Mouse (Mus musculus) heart, adult 18-20 months (tissue): Measurements from ENCODE around the gene Rbpjl. TPM values are rescaled to one million over a fixed set of nuclear protein-coding genes. Genes with fewer than 3 reads are reported as not detected.

Experiments
- DNase-seq, 2 experiments: peaks; one replicate each; pipeline ENCODE4 v3.0.0; 2021 to 2022; ENCODE audit warnings: mixed read lengths in 1 of 2
- total RNA-seq, 2 experiments: library from RNA; stranded (reverse); gene quantifications; 2 replicates each; pipeline ENCODE4 v1.2.3; 2021

Gene Rbpjl
- total RNA-seq, 2 experiments from 2014 or later: not detected

GRCm38 (mm10) chr2:164393126-164393525, 9.8 kb upstream of the Rbpjl start:
- DNase-seq: no peak

GRCm38 (mm10) chr2:164396076-164396475, 6.9 kb upstream of the Rbpjl start:
- DNase-seq: no peak

DNA sequence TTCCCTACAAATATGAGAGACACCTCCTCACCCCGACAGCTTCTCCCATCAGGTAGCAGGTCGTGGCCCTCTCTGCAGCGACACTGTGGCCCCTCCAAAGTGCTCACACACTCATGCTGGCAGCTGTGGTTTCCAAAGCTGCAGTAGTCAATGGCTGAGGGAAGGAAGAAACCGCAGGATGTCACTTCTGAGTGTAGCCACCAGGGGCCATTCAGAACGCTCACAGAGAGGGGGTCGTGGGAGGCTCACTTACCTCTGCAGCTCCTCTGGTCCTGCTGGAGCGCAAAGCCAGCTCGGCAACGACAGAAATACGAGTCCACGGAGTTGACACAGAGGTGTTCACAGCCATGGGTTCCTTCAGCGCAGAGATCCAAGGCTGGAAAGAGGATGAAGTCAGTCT, 6.0 kb upstream of the Rbpjl start:
- DNase-seq: no peak

GRCm38 (mm10) chr2:164403396-164404081, 598 bp downstream of the Rbpjl start:
- DNase-seq: no peak

DNA sequence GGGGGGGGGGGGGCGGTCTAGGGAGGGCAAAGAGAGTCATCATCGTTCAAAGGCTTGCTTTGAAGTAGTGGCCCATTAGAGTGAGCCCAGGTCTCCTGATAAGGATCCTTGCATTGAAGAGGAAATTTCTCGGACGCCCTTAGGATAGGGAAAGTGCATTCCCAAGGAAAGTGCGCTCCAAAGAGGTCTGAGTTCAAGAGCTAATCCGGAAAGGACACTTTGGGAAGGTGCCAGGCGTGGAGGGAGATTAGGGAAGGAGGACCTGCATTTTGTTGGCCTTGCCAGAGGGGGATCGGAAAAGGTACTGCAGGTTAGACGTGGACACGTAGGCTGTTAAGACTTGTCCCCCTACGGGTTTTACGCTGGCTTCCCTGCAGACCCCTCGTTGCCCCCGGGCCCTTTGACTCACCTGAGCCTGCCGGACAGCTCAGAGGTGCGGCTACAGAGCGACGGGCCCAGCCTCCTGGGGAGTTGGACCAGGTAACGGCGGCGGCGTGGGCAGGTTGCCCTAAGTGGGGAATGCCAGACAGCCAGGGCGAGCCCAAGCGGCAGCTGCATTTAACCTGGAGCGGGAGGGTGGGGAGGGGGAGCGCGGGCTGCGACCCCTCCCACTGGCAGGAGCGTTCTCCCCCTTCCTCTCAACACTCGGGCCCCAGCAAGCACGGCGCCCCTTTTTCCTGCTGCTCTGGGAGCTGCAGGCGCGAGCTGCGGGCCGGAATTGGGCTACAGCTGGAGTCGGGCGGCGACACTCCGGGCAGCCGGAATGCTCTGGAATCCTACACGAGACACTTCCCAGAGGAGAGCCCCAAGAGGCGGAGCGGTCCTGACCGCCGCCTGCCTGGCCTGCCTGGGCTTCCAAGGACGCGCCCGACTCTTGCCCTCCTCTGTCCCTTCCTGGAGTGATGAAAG, 1.4 kb downstream of the Rbpjl start:
- peak; percentile 70 to 72 for DNase-seq

- no peak for DNase-seq
These were observed 2.1 kb downstream of the Rbpjl start, which contains the start of gene Matn4 for GRCm38 (mm10) chr2:164405060-164405459. Gene Matn4, minus strand, starts transcription at chr2:164405160.

DNA sequence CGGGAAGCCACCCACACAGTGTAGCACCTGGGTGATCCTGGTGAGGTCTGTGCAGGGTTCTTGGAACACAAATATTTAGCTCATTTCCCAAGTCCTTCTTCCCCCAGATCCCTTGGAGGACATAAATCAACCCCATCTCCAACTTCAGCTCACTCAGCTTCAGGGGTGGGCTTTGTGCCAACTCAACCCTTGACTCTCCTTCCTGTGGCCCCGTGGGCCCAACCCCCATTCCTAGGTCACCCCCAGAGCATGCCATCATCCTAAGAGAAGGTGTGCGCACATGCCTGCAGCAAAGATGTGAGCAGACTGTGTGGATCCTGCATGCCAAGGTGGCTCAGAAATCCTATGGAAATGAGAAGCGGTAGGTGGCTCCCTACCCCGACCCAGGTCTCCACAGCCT, 2.6 kb downstream of the Rbpjl start:
- no peak for DNase-seq

DNA sequence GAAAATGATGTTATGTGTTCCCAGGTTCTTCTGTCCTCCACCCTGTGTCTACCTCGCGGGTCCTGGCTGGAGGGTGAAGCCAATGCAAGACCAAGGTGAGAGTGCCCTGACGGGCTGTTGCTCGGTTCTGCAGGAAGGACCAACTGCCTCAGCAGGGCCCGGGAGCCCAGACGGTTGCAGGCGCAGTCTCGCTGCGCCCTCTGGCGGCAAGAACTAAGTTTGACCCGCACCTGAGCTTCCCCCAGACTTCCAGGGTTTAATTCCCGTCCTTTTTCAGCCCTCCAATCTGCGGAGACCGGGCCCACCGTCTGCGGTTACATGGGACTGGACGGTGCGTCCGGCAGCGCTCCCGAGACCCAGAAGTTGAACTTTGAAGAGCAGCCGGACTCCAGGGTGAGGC, 4.8 kb downstream of the Rbpjl start:
- DNase-seq: peak; percentile 63 to 75

GRCm38 (mm10) chr2:164414167-164414566, 11.2 kb downstream of the Rbpjl start:
- DNase-seq: no peak

- no peak for DNase-seq
These were observed 11.6 kb downstream of the Rbpjl start for GRCm38 (mm10) chr2:164414581-164414980.

DNA sequence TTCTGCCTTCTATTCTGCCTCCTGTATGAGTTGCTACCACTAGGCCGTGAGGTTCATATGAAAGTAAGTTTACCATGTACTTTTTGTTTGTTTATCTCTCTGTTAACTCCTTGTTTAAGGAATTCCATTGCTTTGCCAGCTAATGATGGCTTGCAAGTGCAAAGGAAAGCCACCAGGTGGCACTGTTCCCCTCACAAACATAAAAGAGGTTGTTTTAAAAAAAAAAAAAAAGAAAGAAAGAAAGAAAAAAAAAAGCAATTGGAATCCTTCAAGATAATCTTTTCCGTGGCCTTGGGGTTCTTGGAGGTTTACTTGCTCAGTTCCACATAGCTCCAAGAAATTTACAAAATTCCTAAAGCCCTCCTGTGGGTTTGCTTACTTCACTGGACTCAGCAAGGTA, 14.3 kb downstream of the Rbpjl start:
- DNase-seq: peak in 1 of 2 experiments; percentile 65

- DNase-seq: no peak
These were observed 15.5 kb downstream of the Rbpjl start for GRCm38 (mm10) chr2:164418308-164418875.

GRCm38 (mm10) chr2:164419489-164419888, 16.5 kb downstream of the Rbpjl start:
- no peak for DNase-seq

DNA sequence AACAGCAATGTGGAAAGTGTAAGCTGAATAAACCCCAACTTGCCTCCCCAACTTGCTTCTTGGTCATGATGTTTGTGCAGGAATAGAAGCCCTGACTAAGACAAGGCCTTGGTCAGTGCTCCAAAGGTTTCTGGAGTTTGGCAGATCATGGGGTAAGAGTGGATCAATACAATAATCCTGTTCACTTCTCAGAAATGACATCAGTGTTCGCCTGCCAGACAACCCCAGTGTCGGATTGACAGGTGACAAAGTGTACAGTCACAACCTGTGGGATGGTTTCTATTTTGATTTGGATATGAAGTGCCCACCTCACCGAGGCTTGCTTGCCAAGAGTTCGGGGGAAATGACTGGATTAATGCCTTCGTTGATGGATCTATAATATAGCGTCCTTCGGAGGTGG, 18.4 kb downstream of the Rbpjl start:
- no peak for DNase-seq

DNA sequence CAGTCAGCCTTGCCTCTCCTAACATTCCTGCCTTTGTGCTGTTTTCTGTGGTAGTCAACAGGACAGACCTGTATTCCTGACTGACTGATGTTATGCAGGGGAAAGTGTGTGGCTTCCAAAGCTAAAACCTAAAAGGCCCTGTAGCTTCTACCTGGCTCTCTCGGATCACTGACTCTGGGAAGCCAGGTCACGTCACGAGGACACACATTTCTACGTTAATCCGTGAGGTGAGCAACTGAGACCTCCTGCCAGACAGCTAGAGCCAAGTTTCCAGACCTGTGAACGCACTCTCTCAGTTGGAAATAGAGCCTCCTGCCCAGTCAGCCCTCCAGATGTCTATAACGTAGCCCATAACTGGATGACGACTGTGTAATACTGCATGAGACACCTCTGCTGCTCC, 19.0 kb downstream of the Rbpjl start:
- DNase-seq: no peak

DNA sequence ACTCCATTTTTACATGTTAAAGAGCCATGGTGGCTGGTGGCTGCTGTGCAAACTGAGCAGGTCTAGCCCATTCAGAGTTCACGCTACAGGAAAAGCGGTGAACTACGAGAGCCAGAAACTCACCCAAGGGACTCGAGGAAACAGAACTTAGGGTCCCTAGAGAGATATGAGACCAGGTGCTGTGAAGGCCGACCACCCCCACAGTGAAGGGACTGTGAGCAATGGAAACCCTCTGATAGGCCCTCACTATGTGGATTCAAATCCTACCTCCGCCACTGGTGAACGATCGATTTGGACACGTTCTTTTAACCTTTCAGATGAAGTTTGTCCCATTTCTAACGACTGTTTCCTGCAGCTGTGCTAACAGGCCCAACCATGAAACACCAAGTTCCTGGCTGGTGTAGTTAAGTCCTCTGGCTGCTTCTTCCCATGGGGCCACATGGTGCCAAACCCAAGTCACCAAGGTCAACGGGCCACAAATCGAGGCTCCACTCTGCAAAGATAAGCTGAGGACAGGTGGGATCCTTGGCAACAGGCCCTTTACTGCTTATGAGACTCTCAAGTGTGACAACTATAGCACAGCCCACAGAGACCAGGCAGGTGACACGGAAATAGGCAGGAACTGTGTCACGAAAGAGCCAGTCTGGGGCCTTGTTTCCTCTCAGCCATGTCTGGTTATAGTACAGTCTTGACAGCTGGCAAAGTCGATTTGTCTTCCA, 19.9 kb downstream of the Rbpjl start:
- DNase-seq: no peak

- DNase-seq: no peak
These were observed 20.5 kb downstream of the Rbpjl start for GRCm38 (mm10) chr2:164423464-164423863.

- DNase-seq: no peak
These were observed 21.5 kb downstream of the Rbpjl start for GRCm38 (mm10) chr2:164424406-164424805.

DNA sequence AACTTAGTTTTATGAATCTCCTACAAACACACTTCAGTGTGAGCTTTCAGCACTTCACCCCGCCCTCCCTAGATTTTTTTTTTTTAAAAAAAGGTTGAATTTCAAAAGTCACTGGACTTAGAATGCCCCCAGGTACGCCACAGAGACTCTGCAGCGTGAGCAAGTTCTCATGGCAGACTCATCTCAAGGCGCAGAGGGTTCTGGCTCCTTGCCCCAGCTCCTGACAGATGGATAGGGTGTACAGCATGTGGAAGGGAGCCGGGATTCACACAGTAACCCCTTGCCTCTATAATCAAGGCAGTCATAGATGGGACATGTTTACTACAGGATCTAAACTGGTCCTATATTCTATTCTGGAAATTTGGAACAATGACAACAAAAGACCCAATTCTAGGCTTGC, 22.5 kb downstream of the Rbpjl start:
- DNase-seq: no peak

- no peak for DNase-seq
These were observed 23.2 kb downstream of the Rbpjl start for GRCm38 (mm10) chr2:164426121-164426520.

DNA sequence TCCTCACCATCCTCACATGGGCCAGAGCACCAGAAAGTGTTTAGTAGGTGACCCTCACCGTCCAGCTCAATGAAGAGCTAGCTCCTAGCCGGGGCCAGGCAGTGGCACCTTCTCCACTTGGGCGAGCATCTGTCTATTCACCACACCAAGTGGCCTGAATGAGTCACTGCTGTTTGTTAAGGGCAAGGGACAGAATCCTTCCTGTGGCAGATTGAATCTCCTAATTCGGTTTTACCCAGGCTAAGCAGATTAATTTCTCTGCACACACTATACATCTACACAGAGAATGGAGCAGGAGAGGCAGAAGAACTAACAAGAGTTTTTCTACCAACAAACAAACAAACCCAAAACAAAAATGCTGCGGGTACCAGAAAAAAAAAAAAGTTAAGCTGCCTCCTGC, 24.0 kb downstream of the Rbpjl start:
- no peak for DNase-seq

- no peak for DNase-seq
These were observed 25.5 kb downstream of the Rbpjl start for GRCm38 (mm10) chr2:164428451-164428850.
